Mouse (Mus musculus): Measurements from ENCODE around the gene Jmjd1c.

Jmjd1c gene

DNA sequence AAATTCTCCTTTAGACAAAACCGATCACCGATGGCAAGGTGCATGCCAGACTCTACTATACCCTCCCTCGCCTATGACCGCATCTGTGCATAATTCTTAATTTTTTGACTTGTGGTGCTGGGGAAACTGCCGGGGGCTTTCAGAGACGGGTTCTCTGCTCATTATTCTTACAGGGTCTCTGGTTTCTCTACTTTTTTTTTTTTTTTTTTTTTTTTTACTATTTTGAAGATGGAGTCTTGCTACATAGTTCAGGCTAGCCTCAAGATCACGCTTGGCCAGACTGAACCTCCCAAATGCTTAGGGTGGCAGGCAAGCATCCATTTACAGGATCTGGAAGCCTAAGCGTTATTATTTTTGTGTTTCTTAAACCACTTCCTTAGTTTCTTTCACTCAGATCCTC, 22.3 kb upstream of the Jmjd1c start:
- no peak for DNase-seq

DNA sequence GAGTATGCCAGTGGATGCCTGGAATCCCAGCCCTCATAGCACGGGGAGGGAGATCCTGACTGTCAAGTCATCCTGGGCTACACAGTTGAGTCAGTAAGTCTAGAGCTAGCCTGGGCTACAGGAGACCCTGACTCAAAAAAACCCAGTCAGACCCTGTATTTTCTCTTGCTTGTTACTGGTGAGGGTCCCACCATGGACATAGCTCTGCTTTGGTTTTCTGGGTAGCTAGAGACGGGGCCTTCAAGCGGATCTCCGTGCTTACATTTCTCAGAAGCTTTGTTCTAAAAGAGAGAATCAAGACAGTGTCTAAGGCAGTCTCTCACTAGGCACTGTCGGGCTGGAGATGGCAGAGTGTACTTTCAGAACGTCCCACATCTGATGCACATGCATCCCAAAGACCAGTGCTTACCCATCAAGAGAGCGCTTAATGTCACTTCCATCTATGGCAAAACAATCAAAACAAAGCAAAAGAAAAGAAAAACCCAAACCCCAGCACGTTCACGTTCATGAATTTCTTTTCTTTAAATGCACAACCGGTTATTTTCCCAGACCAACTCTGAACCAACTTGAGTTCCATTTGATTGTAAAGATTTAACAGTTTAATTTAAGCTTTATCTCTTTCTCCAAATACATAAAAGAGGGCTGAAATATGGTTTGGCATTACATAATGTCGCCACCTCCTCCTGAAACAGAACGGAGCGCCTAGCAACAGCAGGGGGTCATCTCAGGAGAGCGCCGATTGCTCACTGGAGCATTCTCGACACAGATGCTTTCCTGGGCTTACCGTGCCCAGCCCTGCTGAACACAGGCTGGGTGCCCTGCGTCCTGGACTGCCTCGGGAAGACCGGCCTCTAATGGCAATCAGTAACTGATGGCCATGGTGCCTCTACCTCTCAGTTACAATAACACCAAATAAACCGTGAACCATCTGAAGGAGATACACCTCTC, 19.7 kb upstream of the Jmjd1c start:
- DNase-seq, result peak; percentile 79

DNA sequence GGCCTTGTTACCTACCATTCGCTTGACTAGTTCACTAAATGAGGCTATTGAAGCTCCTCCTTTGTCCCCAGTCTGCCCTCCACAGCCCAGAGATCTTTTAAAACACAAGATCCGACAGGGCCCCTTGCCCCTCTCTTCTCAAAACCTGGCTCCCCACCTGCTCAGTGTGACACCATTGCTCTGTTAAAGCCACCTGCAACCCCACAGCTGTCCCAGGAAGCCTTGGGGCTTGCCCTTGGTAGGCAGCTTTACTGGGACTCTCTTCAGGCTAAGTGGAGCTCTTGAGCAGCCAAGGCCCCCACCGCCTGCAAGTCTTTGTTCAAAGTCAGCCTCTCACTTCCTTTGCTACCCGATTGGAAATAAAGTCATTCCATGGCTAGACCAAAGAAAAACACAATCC, 16.9 kb upstream of the Jmjd1c start:
- DNase-seq, result no peak

DNA sequence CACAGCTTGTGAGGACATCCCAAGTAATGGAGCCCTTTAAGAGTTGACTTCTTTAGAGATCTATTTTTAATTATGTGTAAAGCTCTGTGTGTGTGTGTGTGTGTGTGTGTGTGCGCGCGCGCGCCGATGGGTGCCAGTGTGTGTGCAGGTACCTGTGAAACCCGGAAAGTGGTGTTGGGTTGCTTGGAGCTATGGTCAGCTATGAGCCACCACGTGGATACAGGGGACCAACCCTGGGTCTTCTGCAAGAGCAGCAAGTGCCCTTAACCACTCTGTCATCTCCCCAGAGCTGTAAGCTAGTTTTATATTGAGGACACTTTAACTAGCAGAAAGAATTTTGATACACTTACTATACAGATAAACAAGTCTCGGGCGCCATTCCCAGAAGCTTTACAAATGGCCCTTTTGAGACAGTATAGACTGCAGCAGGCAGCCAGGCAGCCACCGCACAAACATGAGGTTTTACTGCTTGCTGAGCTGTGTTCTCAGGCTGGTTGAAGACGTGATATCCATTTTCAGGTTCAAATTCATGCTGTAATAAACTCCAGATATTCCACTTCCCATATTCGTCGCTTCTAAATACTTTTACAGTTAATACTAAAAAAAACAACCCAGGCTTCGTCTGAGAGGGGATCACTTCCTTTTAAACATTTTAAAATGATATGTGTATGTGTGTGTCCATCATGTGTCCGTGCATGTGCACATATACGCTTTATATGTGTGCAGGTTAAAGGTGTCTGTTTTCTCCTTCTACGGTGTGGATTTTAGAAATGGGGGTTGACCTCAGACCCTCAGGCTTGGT, 14.5 kb upstream of the Jmjd1c start:
- no peak for DNase-seq

DNA sequence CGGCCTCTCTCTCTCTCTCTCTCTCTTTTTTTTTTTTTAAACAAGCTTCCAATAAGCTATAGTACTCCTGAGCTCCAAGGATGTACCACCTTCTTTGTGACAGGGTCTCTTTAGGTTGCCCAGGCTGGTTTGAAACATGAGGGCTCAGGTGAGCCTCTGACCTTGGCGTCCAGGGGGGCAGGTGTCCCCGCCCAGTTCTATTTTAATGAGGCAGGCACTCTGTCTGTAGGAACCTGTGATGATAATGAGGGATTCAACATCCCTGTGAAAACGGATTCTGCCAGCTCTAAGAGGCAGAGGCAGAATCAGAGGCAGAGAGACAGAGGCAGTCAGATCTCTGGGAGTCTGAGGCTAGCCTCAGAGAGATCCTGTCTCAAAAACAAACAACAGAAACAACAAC, 13.4 kb upstream of the Jmjd1c start:
- no peak for DNase-seq

DNA sequence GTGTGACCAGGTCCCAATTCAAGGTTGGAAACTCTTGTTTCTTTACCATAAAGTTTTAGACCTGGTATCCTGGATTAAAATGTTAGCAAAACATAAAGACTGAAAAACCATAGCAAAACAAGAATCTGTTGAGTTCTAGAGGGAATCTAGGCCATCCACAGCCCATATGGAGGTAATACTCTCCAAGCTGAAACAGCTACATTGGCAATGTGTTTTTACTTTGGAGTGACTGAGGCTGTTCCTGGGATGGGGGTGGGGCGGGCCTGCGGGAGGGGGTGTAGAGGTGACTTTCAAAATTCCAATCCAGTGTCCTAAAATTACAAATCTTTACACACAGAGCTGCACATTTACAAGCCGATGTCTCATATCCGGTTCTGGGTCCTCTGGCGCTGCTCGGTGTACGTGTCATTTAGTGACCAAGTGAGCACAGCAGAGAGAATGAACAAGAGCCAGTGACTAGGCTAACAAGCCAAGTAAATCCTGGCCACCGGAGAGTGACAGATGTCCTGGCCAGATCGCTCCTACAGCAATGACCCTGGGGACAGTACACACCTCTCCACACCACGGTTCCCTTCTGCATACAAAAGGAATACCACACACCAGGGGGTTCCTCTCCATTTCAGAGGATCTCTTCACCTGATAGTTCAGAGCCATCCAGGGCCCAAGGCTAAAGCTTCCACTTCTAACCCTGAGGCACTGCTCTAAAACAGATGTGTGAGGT, 12.3 kb upstream of the Jmjd1c start:
- no peak for DNase-seq

DNA sequence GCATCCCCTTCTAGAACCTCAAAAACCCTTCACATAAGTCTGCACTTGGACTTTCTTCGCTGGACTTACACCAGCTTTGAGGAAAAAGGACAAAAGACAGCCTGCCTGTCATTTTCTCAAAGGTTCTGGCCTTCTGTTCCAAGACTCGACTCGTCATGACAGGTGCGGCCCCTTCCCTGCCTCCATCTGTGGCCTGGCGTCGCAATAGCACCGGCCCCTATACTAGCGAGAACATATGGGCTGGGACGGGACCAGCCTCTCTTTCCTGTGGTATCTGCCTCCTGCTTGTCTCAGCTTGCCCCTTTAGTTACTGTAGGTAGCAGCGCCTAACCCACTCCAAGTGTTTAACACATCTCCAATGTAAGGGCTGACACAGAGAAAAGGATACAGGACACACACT, 10.8 kb upstream of the Jmjd1c start:
- no peak for DNase-seq

GRCm38 (mm10) chr10:67085916-67086315, 10.0 kb upstream of the Jmjd1c start:
- DNase-seq, result no peak

GRCm38 (mm10) chr10:67087447-67088226, 8.3 kb upstream of the Jmjd1c start:
- no peak for DNase-seq

- DNase-seq, result no peak
Observed at GRCm38 (mm10) chr10:67090611-67091010, 5.3 kb upstream of the Jmjd1c start.

- no peak for DNase-seq
Observed at GRCm38 (mm10) chr10:67094922-67095321, 1.0 kb upstream of the Jmjd1c start.

- DNase-seq, result peak; percentile 70
Observed at GRCm38 (mm10) chr10:67096621-67097436, 904 bp downstream of the Jmjd1c start, which contains the start of gene Reep3. Gene Reep3, minus strand, starts transcription at chr10:67096945.

DNA sequence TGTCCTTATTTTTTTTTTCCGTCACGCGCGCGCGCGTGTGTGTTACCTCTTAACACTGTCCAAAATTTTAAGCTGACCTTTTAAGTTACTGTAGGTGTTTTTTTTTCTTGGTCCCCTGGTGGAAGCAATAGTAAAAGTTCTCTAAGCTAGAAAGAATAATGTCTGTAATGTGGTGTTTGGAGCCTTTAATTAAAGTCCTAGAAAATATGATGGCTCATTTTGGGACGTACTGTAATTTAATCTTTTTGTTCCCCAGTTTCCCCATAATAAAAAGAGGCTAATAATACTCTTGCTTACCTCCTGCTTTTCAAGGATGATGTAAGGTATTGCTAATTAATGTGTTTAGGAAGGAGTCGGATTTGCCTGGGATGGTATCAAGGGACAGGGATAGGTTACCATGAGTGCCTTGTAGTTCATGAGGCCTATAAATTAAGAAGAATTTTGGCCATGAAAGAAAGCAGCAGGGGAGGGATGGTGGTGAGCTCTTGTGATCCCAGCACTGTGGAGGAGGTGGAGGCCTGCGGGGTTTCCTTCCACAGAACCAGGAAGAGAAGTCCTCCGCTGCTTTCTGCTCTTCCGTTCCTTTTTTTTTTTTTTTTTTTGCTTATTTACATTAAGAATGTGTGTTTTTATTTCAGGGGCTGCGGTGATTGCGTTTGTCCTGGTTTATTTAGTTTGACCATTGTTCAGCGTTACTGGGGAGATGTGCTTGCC, 1.7 kb downstream of the Jmjd1c start:
- no peak for DNase-seq

DNA sequence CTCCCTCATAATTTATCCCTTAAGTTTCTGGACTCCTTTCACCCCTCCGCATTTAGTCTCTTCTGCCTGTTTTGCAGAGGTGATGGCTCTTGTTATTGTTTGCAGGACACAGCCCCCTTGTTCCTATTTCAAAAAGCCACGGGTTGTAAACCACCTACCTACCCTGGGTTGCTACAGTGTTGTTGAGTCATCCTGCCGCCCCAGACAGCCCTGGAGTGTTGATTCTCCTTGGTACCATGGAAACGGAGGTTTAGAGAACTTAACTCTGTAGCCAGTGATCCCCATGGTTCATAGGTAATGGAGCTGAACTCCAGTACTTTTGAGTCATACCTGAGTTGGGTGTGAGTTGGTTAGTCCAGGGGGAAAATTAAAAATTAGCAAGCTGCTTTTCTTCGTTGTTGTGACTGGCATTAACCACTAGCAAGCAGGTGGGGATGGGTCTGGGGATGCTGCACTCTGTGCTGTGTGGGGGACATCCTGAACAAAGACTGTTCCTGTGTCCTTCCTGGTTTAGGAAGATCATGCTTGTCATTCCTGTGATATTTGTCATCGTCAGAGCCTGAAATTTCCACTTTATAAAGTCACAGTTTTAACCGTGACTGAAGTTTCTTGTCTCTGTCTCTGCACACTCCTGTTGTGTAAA, 2.6 kb downstream of the Jmjd1c start:
- peak; percentile 64 for DNase-seq

DNA sequence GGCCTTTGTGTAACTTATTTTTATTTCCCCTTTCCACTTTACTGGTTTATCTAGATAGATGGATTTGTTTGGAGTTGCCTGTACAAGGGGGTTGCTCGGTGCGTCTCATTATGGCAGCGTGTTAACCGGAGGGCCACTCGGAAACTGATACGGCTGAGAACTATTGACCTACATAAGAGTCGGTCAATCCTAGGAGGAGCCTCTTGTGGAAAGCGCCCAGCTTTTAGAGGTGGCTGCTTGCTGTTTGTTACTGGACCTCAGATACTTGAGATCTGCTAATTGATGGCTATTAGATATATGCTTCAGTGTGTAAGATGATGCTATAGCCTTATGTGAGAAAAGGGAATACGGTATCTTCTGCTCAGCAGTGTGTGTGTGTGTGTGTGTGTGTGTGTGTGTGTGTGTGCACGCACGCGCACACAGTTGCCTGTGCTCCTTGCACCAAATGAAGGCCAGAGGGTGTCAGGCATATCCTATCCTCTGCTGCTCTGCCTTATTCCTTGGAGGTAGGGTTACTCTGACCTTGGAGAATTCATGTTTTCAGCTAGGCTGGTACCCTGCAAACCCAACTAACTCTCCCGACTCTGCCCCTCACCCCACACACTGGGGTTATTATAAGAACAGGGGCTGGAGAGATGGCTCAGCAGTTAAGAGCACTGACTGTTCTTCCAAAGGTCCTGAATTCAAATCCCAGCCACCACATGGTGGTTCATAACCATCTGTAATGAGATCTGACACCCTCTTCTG, 3.4 kb downstream of the Jmjd1c start:
- DNase-seq, result no peak

GRCm38 (mm10) chr10:67100011-67100661, 4.2 kb downstream of the Jmjd1c start:
- DNase-seq, result no peak

- DNase-seq, result peak; percentile 74
Observed at GRCm38 (mm10) chr10:67100831-67101251, 4.9 kb downstream of the Jmjd1c start.

DNA sequence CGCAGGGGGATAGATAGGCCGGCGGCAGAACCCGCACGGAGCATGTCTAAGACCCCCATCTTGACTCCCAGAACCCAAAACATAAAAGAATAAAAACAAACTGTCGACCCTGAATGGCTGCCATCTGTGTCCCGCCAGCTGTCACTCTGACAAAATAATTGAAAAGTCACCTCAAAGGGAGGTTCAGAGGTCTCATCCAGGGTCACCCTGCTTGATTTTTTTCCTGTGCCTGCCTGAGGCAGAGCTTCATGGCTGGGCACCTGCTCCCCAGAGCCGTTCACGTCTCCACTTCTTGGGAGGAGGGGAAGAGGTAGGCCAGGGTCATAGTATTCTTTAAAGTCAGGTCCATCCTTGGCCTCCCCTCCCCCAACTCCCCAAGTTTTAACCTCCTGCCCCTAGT, 8.6 kb downstream of the Jmjd1c start:
- DNase-seq, result no peak
